Mouse (Mus musculus) monocyte, adult 2 months (primary cell): ENCODE results near the gene Retnlb.
"Not testable (repeated sequence)": the region's sequence is repeated elsewhere in the genome, so short reads cannot be mapped to it uniquely, and the experiment has no call there.

Experiments
- DNase-seq, 2 experiments: peaks; one replicate each; pipeline ENCODE4 v3.0.0; 2022; ENCODE audit warnings: low spot score in 2 of 2, low read depth in 1 of 2

The Retnlb gene

DNA sequence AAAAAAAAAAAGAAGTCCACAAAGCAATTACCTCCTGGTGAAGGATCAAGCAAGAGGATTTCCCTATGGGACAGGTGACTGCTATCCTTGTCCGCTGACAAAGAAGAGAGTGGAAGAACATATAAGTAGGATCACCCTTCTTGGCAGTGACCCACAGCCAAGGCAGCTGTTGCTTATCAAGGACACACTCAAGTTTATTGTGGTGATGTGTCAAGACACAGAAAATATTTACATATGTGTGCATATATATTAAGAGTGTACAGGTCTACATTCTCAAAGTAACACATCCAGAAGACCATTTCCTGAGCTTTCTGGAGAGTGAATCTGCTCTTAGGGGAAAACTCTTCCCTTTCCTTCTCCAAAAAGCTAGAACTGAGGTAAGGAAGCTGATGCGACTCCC is at the start of gene Retnlb:
Retnlb (plus strand) TSS at position 162 of the 400 bp plus-strand sequence.
- no peak for DNase-seq

GRCm38 (mm10) chr16:48769183-48769582 is 47.5 kb upstream of the Retnlb start:
- no peak for DNase-seq

- no peak for DNase-seq
Observed at GRCm38 (mm10) chr16:48771971-48772445, 44.6 kb upstream of the Retnlb start, which contains the start of gene Trat1. Gene Trat1, minus strand, starts transcription at chr16:48772021.

DNA sequence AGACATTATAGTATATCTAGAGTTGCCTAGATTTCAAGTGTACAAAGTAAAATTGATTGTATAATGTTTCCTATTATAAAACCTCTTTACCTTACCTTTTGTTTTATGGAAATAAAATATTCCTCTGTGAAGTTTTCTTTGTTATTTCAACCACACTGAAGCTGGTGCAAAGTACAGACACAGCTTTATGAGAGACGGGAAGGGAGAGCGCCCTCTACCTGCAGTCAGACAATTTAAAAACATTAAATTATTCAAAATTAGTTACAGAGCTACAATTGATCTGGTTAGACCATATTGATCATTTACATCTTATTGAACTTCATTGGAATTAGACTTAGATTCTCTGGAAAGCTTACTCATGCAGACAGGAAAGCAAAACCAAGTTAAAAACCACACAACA is 39.4 kb upstream of the Retnlb start:
- DNase-seq: no peak

DNA sequence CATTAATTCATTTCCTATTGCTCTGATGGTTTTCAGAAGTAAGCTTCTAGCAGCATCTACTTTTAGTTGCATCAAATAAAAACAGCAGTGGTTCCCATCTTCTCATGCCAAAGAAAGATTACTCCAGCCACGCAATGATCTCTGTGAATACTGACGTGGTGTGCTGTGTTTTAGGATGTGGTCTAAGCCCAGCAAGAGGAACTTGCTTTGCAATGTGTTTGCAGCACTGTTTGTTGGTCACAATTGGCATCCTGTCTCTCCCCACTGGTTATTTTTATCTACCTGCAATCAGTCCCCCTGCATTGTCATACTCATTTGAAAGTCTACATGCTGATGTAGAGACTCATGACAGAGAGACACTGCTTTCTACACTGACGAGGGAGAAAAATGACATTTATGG is 30.4 kb upstream of the Retnlb start:
- DNase-seq: no peak

DNA sequence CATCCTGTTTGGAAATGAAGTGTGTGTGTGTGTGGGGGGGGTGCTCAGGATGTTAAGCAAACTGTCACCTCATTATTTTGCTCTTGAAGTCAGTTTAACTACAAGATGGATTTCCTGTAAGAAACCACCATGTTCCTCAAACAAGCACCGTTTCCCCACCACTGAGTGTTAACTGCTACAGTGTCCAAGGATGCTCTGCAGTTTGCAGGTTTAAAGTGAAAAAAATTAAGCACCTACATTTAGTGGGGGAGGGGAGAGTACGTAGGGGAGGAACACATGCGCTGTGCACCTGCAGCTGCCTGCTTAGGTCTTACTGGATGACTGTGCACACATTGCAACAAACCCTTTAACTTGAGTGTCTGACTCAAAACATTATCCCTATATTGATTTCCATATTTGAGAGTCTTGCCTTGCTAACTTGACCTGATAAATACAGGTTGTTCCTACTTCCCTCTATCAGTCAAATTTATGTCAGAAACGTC is 27.9 kb upstream of the Retnlb start:
- DNase-seq: no peak

DNA sequence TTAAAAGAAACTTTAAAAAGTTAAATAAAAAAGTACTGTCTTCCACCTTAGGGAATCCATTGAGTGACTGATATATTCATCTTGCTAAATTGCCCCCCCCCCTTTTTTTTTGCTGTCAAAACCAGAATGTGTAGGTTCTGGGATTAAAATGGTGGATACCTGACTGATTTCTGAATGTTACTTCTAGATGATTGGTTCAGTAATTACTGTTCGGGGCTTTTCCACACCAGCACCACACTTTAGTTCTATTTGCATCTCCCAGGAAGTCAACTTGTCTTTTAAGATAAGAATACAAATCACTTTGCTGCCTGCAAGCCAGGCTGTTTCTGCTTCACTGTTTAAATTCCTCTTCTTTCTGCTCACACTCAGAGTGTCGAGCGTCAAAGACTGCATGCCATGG is 18.4 kb upstream of the Retnlb start:
- DNase-seq: no peak

DNA sequence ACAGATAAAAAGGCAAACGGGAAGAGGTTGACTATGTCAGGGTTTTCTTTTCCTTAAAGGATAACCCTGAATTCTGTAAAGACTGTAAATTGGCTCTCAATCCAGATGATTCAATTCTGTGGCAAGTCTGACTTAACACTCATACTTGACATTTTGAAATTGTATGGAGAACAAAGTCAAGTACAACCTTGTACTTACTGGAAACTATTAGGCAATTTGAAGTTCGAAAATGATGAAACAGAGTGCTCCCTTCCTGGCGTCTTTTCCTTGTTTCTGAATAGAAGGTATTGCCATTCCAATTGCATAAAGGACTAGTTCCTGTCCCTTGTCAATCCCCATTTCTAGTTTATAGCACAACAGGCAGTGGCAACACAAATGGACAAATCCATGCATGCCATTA is 17.2 kb upstream of the Retnlb start:
- DNase-seq: no peak

- no peak for DNase-seq
Observed at GRCm38 (mm10) chr16:48800906-48801305, 15.8 kb upstream of the Retnlb start.

- no peak for DNase-seq
Observed at GRCm38 (mm10) chr16:48805412-48805811, 11.2 kb upstream of the Retnlb start.

GRCm38 (mm10) chr16:48806521-48806920 is 10.1 kb upstream of the Retnlb start:
- DNase-seq: no peak

GRCm38 (mm10) chr16:48809374-48809773 is 7.3 kb upstream of the Retnlb start:
- no peak for DNase-seq

DNA sequence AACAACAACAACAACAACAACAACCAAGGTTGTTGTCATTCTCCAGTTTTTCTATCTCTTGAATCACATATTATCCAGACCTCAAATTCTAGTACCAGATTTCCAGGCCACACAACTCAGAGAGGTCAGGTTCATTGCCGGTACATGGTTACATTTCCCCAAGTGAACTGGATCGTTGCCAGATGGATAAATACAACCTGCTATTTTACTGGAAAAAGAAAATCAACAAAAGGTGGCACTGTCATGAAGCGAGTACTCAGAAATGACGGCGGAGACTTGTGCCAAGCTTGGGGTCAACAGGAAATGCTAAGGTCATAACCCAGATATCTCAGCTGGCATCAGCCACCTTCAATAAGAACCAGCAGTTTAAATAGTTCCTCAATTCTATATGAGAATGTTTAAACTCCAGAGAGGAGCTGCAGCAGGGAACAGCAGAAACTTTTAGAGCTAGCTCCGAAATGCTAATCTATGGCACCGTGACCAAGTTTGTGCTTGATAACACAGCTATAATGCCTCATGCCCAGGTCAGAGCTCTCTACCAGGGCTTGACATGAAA is 4.7 kb upstream of the Retnlb start:
- DNase-seq: no peak

- no peak for DNase-seq
Observed at GRCm38 (mm10) chr16:48818524-48818923, 1.9 kb downstream of the Retnlb start.

DNA sequence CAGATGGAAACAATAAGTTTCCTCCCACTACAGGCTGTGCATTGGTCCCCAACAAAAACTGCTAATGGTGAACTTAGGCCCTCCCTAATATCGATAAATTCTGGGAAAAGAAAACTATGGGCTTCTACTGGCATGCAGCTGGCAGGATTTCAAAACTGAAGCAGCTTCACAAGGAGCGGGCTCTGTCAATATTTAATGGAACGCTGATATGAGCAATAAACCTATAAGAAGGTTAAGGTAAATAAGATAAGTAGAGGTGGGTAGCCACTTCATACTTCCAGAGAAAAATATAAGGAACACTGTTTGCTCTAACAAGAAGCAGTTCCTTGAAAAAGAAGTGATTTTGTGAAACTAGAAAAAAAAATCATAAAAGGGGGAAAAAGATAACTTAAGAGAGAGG is 9.8 kb downstream of the Retnlb start:
- no peak for DNase-seq

GRCm38 (mm10) chr16:48827625-48828024 is 11.0 kb downstream of the Retnlb start:
- DNase-seq: no peak

- DNase-seq: no peak
Observed at GRCm38 (mm10) chr16:48829060-48829459, 12.4 kb downstream of the Retnlb start.

DNA sequence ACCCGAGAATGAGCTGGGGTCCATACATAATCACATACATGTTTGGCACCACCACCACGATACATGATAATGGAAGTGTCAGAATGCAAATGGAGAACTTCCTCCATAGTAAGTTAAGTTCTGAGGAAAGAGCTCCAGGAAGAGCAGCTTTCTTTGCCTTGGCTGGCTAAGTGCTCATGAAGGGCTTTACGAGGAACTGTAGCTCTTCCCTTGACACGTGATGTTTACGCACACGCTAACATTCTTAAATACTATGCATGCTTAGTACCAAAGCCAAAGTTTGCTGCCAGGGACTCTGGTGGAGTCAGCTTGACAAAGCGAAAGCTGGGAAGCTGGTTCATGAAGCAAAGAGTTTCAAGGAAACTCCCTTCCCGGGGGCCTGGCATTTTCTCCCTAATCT is 15.4 kb downstream of the Retnlb start:
- DNase-seq: no peak

DNA sequence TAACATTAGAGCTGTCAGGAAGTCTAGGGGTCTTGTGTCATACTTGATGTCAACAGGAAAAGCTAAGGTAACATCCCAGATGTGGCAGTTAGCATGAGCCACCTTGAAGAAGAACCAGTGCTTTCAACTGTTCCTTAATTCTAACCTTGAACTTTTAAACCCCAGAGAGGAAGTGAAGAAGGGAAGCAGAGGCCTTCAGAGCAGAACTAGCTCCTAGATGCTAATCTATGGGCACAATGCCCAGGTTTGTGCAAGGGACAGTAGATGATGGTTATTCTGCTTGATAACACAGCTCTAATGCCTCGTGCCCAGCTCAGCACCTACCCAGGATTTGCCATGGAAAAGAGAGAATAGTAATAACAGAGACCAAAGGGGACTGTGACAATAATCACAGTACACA is 17.0 kb downstream of the Retnlb start:
- not testable (repeated sequence) for DNase-seq

DNA sequence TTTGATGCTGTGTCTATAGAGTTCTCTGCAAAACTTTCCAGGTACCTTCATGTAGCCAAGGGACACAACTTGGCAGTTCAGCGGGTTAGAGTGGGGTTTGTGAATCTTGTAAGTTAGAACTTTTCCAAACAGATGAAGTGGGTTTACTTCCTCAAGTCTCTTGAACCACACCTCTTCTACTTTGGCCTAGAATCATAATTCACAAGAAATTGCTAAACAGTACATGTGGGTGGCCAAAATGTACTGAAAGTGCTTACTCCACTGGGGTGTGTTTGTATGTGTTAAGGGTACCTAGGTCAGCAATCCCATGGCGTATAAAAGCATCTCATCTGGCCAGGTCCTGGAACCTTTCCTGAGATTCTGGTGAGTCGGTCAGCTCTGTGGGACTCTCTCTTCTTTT is 25.6 kb downstream of the Retnlb start, which contains the start of gene Retnla:
Retnla (plus strand) TSS at position 286 of the 400 bp plus-strand sequence.
- DNase-seq: no peak

GRCm38 (mm10) chr16:48843671-48844386 is 27.2 kb downstream of the Retnlb start:
- no peak for DNase-seq

GRCm38 (mm10) chr16:48865004-48865403 is 48.3 kb downstream of the Retnlb start:
- DNase-seq: peak in 1 of 2 experiments; percentile 3

DNA sequence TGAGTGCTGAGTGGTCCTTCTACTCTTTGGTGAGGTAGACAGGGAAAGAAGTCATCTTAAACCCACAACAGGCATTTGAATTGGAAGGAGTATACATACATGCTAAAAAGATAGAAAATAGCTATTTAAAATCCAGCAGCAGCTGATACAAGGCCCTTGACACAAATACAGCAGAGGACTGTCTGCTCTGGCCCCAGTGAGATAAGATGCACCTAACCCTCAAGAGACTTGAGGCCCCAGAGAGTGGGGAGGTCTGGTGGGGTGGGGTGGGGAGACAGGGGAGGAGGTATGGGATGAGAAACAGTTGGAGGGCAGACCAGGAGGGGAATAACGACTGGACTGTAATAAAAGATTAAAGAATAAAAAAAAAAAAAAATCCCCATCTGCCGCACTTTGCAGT is 51.0 kb downstream of the Retnlb start:
- no peak for DNase-seq
